Mouse (Mus musculus) MEL (cell line): ENCODE measurements around the gene Sgpp2. TPM values are rescaled to one million over a fixed set of nuclear protein-coding genes. Genes with fewer than 3 reads are reported as not detected.

Experiments used
- DNase-seq: peaks from one replicate; pipeline ENCODE4 v3.0.0; 2011; ENCODE audit warnings: low read depth, low spot score
- H3K27ac ChIP-seq: 2 replicates; pipeline ENCODE4 v1.5.1; 2012; ENCODE audit warnings: low read depth, mild to moderate bottlenecking, control low read depth, low read length, moderate library complexity; ENCODE audit not compliant: control insufficient read depth
- H3K27me3 ChIP-seq, 2 experiments: fragments of 150-350 bp in 1 of 2; sonication (generic) in 1 of 2; 2 replicates each; pipeline ENCODE4 v1.6.1; 2012; ENCODE audit warnings: low read length in 2 of 2, mild to moderate bottlenecking in 2 of 2, improper control_type of control experiment in 1 of 2, moderate library complexity in 1 of 2; ENCODE audit not compliant: insufficient read depth in 2 of 2, control insufficient read depth in 1 of 2
- H3K36me3 ChIP-seq, 2 experiments: 2 replicates each; pipeline ENCODE4 v1.6.1; 2012 to 2014; ENCODE audit warnings: low read length in 2 of 2, improper control_type of control experiment in 1 of 2, inconsistent platforms in 1 of 2, mild to moderate bottlenecking in 1 of 2; ENCODE audit not compliant: insufficient read depth in 2 of 2, control insufficient read depth in 1 of 2
- H3K4me1 ChIP-seq, 2 experiments: fragments of 150-350 bp in 1 of 2; sonication (generic) in 1 of 2; 2 replicates each; pipeline ENCODE4 v1.6.1; 2012; ENCODE audit warnings: low read length in 2 of 2, improper control_type of control experiment in 1 of 2, mild to moderate bottlenecking in 1 of 2; ENCODE audit not compliant: insufficient read depth in 2 of 2, control insufficient read depth in 1 of 2
- H3K4me3 ChIP-seq, 2 experiments: fragments of 150-350 bp in 1 of 2; sonication (generic) in 1 of 2; 2 replicates each; pipeline ENCODE4 v1.5.1; 2012; ENCODE audit warnings: low read depth in 2 of 2, low read length in 2 of 2, mild to moderate bottlenecking in 2 of 2, moderate library complexity in 2 of 2, control low read depth in 1 of 2, improper control_type of control experiment in 1 of 2; ENCODE audit not compliant: control insufficient read depth in 1 of 2, insufficient read depth in 1 of 2
- H3K79me2 ChIP-seq: 2 replicates; pipeline ENCODE4 v1.6.1; 2012; ENCODE audit warnings: mild to moderate bottlenecking, low read length, moderate library complexity; ENCODE audit not compliant: control insufficient read depth, poor library complexity, insufficient read depth
- H3K9ac ChIP-seq: 2 replicates; pipeline ENCODE4 v1.6.1; 2012; ENCODE audit warnings: low read depth, mild to moderate bottlenecking, control low read depth, low read length, moderate library complexity; ENCODE audit not compliant: control insufficient read depth, poor library complexity, severe bottlenecking
- H3K9me3 ChIP-seq: fragments of 150-350 bp; sonication (generic); replicated peaks from 2 replicates; pipeline ENCODE4 v1.6.1; 2012; ENCODE audit warnings: mild to moderate bottlenecking, low read length, improper control_type of control experiment, moderate library complexity; ENCODE audit not compliant: insufficient read depth
- BHLHE40 ChIP-seq: IDR thresholded peaks from 2 replicates; pipeline ENCODE4 v1.6.1; 2012; ENCODE audit warnings: low read depth, mild to moderate bottlenecking, inconsistent platforms, low read length, improper control_type of control experiment, borderline replicate concordance
- ELF1 ChIP-seq: IDR thresholded peaks from 2 replicates; pipeline ENCODE4 v1.6.1; 2014; ENCODE audit warnings: low read depth, mild to moderate bottlenecking, inconsistent platforms, low read length, improper control_type of control experiment, moderate library complexity
- EP300 ChIP-seq, 2 experiments: IDR thresholded peaks; 2 replicates each; pipeline ENCODE4 v1.6.1; 2011; ENCODE audit warnings: improper control_type of control experiment in 2 of 2, low read length in 2 of 2, low read depth in 1 of 2, mild to moderate bottlenecking in 1 of 2
- ETS1 ChIP-seq: IDR thresholded peaks from 2 replicates; pipeline ENCODE4 v1.6.1; 2012; ENCODE audit warnings: low read depth, mild to moderate bottlenecking, inconsistent platforms, low read length, improper control_type of control experiment, moderate library complexity
- HCFC1 ChIP-seq: IDR thresholded peaks from 2 replicates; pipeline ENCODE4 v1.6.1; 2012; ENCODE audit warnings: low read depth, mild to moderate bottlenecking, inconsistent platforms, low read length, improper control_type of control experiment, moderate library complexity
- KAT2A ChIP-seq: conservative IDR thresholded peaks from 2 replicates; pipeline ENCODE4 v1.6.1; 2012; ENCODE audit warnings: low read depth, low read length, improper control_type of control experiment, inconsistent platforms
- MAZ ChIP-seq: IDR thresholded peaks from 2 replicates; pipeline ENCODE4 v1.6.1; 2012; ENCODE audit warnings: low read depth, mild to moderate bottlenecking, inconsistent platforms, low read length, improper control_type of control experiment
- MYB ChIP-seq: IDR thresholded peaks from 2 replicates; pipeline ENCODE4 v1.6.1; 2011; ENCODE audit warnings: mild to moderate bottlenecking, low read depth, low read length, improper control_type of control experiment
- NELFE ChIP-seq: IDR thresholded peaks from 2 replicates; pipeline ENCODE4 v1.6.1; 2011; ENCODE audit warnings: low read depth, low read length, improper control_type of control experiment
- NRF1 ChIP-seq: IDR thresholded peaks from 2 replicates; pipeline ENCODE4 v1.6.1; 2014; ENCODE audit warnings: low read depth, mild to moderate bottlenecking, inconsistent platforms, low read length, improper control_type of control experiment, moderate library complexity; ENCODE audit not compliant: poor library complexity, insufficient read depth, severe bottlenecking
- POLR2AphosphoS2 ChIP-seq: IDR thresholded peaks from 2 replicates; pipeline ENCODE4 v1.6.1; 2011; ENCODE audit warnings: low read length, improper control_type of control experiment
- POLR2AphosphoS5 ChIP-seq: IDR thresholded peaks from 2 replicates; pipeline ENCODE4 v1.6.1; 2012; ENCODE audit warnings: low read depth, borderline replicate concordance, mild to moderate bottlenecking, inconsistent platforms, low read length, moderate library complexity, mixed read lengths
- RAD21 ChIP-seq: IDR thresholded peaks from 2 replicates; pipeline ENCODE4 v1.6.1; 2011; ENCODE audit warnings: mild to moderate bottlenecking, low read depth, low read length, improper control_type of control experiment
- SIN3A ChIP-seq: IDR thresholded peaks from 2 replicates; pipeline ENCODE4 v1.6.1; 2012; ENCODE audit warnings: low read length, improper control_type of control experiment, inconsistent platforms
- TAL1 ChIP-seq: IDR thresholded peaks from 2 replicates; pipeline ENCODE4 v1.6.1; 2012; ENCODE audit warnings: mild to moderate bottlenecking, inconsistent platforms, low read length, moderate library complexity, mixed read lengths
- TBP ChIP-seq: IDR thresholded peaks from 2 replicates; pipeline ENCODE4 v1.8.0; 2011; ENCODE audit warnings: low read depth, low read length, improper control_type of control experiment
- TCF12 ChIP-seq: IDR thresholded peaks from 2 replicates; pipeline ENCODE4 v1.6.1; 2014; ENCODE audit warnings: low read depth, mild to moderate bottlenecking, inconsistent platforms, low read length, improper control_type of control experiment, moderate library complexity
- USF2 ChIP-seq, 2 experiments: IDR thresholded peaks; 2 replicates each; pipeline ENCODE4 v1.6.1; 2011 to 2012; ENCODE audit warnings: improper control_type of control experiment in 2 of 2, low read length in 2 of 2, borderline replicate concordance in 1 of 2, inconsistent platforms in 1 of 2, low read depth in 1 of 2, mild to moderate bottlenecking in 1 of 2; ENCODE audit not compliant: insufficient read depth in 1 of 2
- ZMIZ1 ChIP-seq: IDR thresholded peaks from 2 replicates; pipeline ENCODE4 v1.6.1; 2012; ENCODE audit warnings: low read depth, mild to moderate bottlenecking, inconsistent platforms, low read length, improper control_type of control experiment, moderate library complexity
- ZNF384 ChIP-seq: IDR thresholded peaks from 2 replicates; pipeline ENCODE4 v1.6.1; 2012; ENCODE audit warnings: low read depth, mild to moderate bottlenecking, inconsistent platforms, low read length, improper control_type of control experiment
- polyA plus RNA-seq, 2 experiments: library from polyadenylated mRNA; stranded (reverse) in 1 of 2; unstranded in 1 of 2; fragments of >175 nt in 1 of 2; fragments of >200 nt in 1 of 2; gene quantifications; 2 replicates each; pipeline versions ENCODE4 v1.2.1 to v1.2.4; 2012; ENCODE audit warnings: low replicate concordance in 2 of 2, low read depth in 1 of 2; ENCODE audit not compliant: insufficient read length in 2 of 2, insufficient read depth in 1 of 2, missing spikeins in 1 of 2
- total RNA-seq: library from RNA; depleted of rRNA; stranded (reverse); fragments of 300-350 nt; gene quantifications from 2 replicates; pipeline ENCODE4 v1.2.3, GENCODE M21; 2012

Gene Sgpp2
- total and polyA plus RNA-seq, 3 experiments: 0.08 to 0.12 TPM; not detected in 1

GRCm38 (mm10) chr1:78340584-78340983 lies 30.4 kb downstream of the Sgpp2 start:
- Histone ChIP-seq H3K4me3 (no peak overlapping the region), H3K9me3 (no peaks in the 10 kb centered on the region), H3K9ac (no peak overlapping the region), H3K27me3 (no peaks in the 10 kb centered on the region; a peak in 1 of 4 replicates), H3K27ac (no peak overlapping the region), H3K79me2 (no peaks in the 10 kb centered on the region), H3K36me3 (no peaks in the 10 kb centered on the region), H3K4me1 (no peaks in the 10 kb centered on the region)
- no peak for DNase-seq
- TF ChIP-seq NRF1: no peak
- TF ChIP-seq KAT2A: no peak
- no peak for TF ChIP-seq ZMIZ1
- TF ChIP-seq USF2 (IDR thresholded peaks at IDR 0.05; ENCODE audit: borderline replicate concordance in 1 of 2, insufficient read depth in 1 of 2, low read depth in 1 of 2, low read length in 2 of 2): no peak
- TF ChIP-seq ELF1: no peak
- TF ChIP-seq MYB: no peak
- TF ChIP-seq MAZ: no peak
- no peak for TF ChIP-seq POLR2AphosphoS2
- no peak for TF ChIP-seq RAD21
- no peak for TF ChIP-seq BHLHE40
- no peak for TF ChIP-seq TAL1
- TF ChIP-seq POLR2AphosphoS5: no peak
- no peak for TF ChIP-seq NELFE
- TF ChIP-seq EP300 (IDR thresholded peaks at IDR 0.05; ENCODE audit: low read depth in 1 of 2, low read length in 2 of 2): no peak
- no peak for TF ChIP-seq ETS1
- no peak for TF ChIP-seq ZNF384
- TF ChIP-seq HCFC1: no peak

- no peak for DNase-seq
- no peaks in the 10 kb centered on the region for H3K4me1 ChIP-seq
These were observed 37.2 kb downstream of the Sgpp2 start for GRCm38 (mm10) chr1:78347317-78347806.

More at GRCm38 (mm10) chr1:78347317-78347806, 37.2 kb downstream of the Sgpp2 start:
- no peaks in the 10 kb centered on the region for H3K27me3 ChIP-seq
- H3K4me3 ChIP-seq: no peak overlapping the region
- no peaks in the 10 kb centered on the region for H3K36me3 ChIP-seq
- no peaks in the 10 kb centered on the region for H3K79me2 ChIP-seq
- H3K9me3 ChIP-seq: no peaks in the 10 kb centered on the region
- H3K27ac ChIP-seq: no peak overlapping the region
- no peak for TF ChIP-seq TBP
- no peak for TF ChIP-seq TCF12
- TF ChIP-seq SIN3A: no peak
- TF ChIP-seq, all 39 proteins: peak for 0
- no peak overlapping the region for H3K9ac ChIP-seq
